Mouse (Mus musculus) lung, embryonic 15.5 days (tissue): Measurements from ENCODE around the gene Pou3f3. TPM values are rescaled to one million over a fixed set of nuclear protein-coding genes. Genes with fewer than 3 reads are reported as not detected.
A peak's percentile ranks its signal among the peaks of the same experiment; 100 is the strongest.

Experiments used
- ATAC-seq: fragments of 200-750 bp; cut with Nextera tagmentation; 2 replicates; pipeline ENCODE4 v1.8.0; 2017; ENCODE audit warnings: moderate number of reproducible peaks, borderline replicate concordance; ENCODE audit not compliant: low FRiP score, low TSS enrichment; ENCODE audit errors: extremely low read depth
- H3K27ac ChIP-seq: fragments of 300-500 bp; sonication (generic); 2 replicates; pipeline ENCODE4 v1.5.1; 2015; ENCODE audit warnings: moderate library complexity, mild to moderate bottlenecking, inconsistent platforms
- H3K27me3 ChIP-seq: fragments of 300-500 bp; sonication (generic); 2 replicates; pipeline ENCODE4 v1.6.1; 2015; ENCODE audit warnings: inconsistent platforms
- H3K36me3 ChIP-seq: fragments of 300-500 bp; sonication (generic); 2 replicates; pipeline ENCODE4 v1.6.1; 2015; ENCODE audit warnings: inconsistent platforms
- H3K4me1 ChIP-seq: fragments of 300-500 bp; sonication (generic); 2 replicates; pipeline ENCODE4 v1.6.1; 2015; ENCODE audit warnings: inconsistent platforms
- H3K4me2 ChIP-seq: fragments of 300-500 bp; sonication (generic); 2 replicates; pipeline ENCODE4 v1.6.1; 2015; ENCODE audit warnings: inconsistent platforms, mild to moderate bottlenecking, moderate library complexity
- H3K4me3 ChIP-seq: fragments of 300-500 bp; sonication (generic); 2 replicates; pipeline ENCODE4 v1.5.1; 2015; ENCODE audit warnings: mild to moderate bottlenecking, inconsistent platforms
- H3K9ac ChIP-seq: fragments of 300-500 bp; sonication (generic); 2 replicates; pipeline ENCODE4 v1.6.1; 2015; ENCODE audit warnings: inconsistent platforms
- H3K9me3 ChIP-seq: fragments of 300-500 bp; sonication (generic); 2 replicates; pipeline ENCODE4 v1.6.1; 2016; ENCODE audit warnings: inconsistent platforms
- WGBS: fragments of 180-500 bp; shearing (Covaris S2); methylation state at CpG from one replicate; pipeline ENCODE4 v1.1.7; 2015; 5-methylcytosine and 5-hydroxymethylcytosine counted together
- polyA plus RNA-seq: library from polyadenylated mRNA; unstranded; fragments of >200 nt; fragmentation: Nextera tagmentation; extraction: Ambion mirVana; gene quantifications from 2 replicates; pipeline ENCODE4 v1.2.1, GENCODE M21; 2015

Pou3f3 gene
- 0.32 and 0.39 TPM in 2 replicates for polyA plus RNA-seq

DNA sequence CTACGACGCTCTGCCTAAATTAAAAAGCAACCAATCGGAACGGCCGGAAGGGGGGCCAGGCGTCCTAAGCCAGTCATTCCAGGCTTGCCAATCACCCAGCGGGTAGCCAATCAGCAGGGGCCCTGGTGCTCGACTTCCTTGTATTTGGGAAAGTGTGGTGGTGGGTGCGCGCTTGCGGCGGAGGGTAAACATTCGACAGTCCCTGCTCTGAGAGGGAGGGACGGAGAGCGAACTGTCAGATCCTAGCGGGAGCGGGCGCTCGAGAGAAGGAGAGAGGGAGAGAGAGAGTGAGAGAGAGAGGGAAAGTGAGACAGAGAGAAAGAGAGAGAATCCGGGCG, at the start of gene Pou3f3:
Pou3f3 (plus strand) TSS at position 191 of the 338 bp plus-strand sequence.
- H3K27me3 ChIP-seq: peaks cover 93% of the 10 kb centered on the region
- H3K9ac ChIP-seq: peak within 1 kb of the TSS; percentile 19; the same call in 1 of the 2 replicates
- H3K27ac ChIP-seq: 0 out of 2 replicates have a peak within 1 kb of the TSS, but pooled peaks have one; percentile 15
- peak within 1 kb of the TSS; percentile 48 for H3K4me3 ChIP-seq
- H3K36me3 ChIP-seq: no peaks in the 10 kb centered on the region
- peaks cover 55% of the 10 kb centered on the region for H3K4me1 ChIP-seq
- no peaks in the 10 kb centered on the region for H3K9me3 ChIP-seq
- WGBS: 2% methylated on average over 19 of the region's 21 CpGs
- ATAC-seq: peak; percentile 79
- H3K4me2 ChIP-seq: peak within 1 kb of the TSS; percentile 86

DNA sequence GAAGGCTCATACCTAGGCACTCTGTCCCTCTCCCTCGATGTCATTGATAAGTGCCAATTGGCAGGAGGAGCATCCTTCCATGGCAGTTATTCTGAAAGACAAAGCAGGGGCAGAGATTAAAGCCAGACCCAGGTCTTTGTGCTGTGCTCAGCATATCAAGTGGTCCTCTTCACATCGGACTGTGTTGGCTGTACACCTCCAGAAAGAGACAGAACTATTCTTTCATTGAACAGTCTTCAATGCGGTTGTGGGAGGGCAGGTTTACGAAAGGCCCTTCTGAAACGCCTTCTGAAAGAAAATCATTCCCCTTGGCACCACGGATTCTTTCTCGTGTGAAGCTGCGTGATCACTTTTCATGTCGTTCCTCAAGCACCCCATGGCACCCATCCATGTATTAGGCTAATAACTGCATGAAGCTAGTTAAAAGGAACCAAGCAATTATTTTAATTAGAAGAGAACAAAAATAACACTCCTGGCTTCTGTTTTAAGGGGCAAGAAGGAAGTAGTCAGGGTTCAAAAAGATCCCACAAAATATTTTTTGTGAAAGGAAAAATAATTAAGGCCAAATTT, 47.1 kb upstream of the Pou3f3 start:
- Histone ChIP-seq H3K4me3 (no peak overlapping the region), H3K9me3 (no peaks in the 10 kb centered on the region), H3K4me1 (no peaks in the 10 kb centered on the region), H3K4me2 (no peak overlapping the region), H3K36me3 (no peaks in the 10 kb centered on the region), H3K27me3 (no peaks in the 10 kb centered on the region), H3K9ac (no peak overlapping the region), H3K27ac (no peak overlapping the region)
- WGBS: 85% methylated on average over 9 of the region's 9 CpGs
- no peak for ATAC-seq

DNA sequence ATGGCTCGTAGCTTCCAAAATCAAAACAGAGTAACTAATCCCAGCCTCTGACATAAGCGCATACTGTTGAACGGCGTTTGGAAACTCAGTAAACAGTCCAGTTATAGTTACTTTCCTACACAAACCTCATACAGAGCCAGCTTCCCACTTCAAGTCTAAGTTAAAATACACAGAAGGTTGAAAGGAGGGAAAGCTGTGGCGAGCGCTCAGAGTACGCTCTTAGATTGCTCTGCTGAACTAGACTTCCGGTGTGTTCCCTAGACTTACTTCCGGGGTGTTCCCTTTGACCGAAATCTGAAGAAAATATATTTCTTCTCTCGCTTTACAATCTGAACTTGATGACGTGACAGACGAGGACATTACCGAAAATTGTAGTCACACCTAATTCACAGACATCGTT, 44.1 kb upstream of the Pou3f3 start:
- no peak overlapping the region for H3K27ac ChIP-seq
- WGBS: 60% methylated on average over 15 of the region's 15 CpGs
- H3K4me3 ChIP-seq: no peak overlapping the region
- H3K4me1 ChIP-seq: no peaks in the 10 kb centered on the region
- peak overlapping the region; percentile 26 for H3K4me2 ChIP-seq
- H3K36me3 ChIP-seq: no peaks in the 10 kb centered on the region
- H3K27me3 ChIP-seq: no peaks in the 10 kb centered on the region
- ATAC-seq: no peak
- no peaks in the 10 kb centered on the region for H3K9me3 ChIP-seq
- no peak overlapping the region for H3K9ac ChIP-seq

DNA sequence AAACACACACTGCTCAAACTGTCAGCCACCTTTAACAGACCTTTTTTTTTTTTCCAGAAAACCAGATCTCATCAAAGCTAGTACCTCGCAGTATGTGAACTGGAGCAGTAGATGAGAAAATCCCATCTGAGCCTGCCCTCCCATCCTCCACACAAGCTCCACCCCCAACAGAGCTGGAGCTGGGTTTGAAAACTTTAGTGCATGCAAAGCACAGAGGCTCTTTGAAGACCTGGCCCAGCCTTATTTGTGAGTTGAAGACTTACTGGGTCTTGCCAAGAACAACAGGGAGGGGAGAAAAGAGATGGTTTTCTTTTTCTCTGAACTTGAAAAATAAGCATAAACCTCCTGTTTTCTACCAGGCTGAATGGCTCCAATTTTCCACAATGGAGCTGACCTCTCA, 28.0 kb upstream of the Pou3f3 start:
- ATAC-seq: no peak
- 65% methylated on average over 1 of the region's 1 CpGs for WGBS

DNA sequence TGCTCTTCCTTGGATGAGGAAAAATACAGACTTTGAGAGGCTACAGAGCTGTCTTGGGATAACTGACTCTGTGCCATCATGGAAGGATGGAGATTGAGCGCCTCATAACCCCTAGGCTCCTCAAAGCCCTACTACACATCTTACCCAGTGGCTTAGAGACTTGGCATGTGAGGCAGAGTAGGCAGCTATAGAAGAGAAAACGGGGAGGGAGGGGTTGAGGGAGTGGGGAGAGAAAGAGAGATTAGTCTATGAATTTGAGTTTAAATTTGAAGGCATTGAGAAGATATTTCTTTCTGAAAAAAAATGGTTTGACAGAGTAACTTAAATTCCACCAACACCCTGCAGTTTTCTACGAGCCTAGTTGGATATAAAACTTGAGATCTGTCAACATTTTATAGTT, 14.9 kb upstream of the Pou3f3 start:
- H3K9me3 ChIP-seq: no peaks in the 10 kb centered on the region
- peaks cover 50% of the 10 kb centered on the region for H3K27me3 ChIP-seq
- H3K4me1 ChIP-seq: peaks cover 11% of the 10 kb centered on the region
- no peak overlapping the region for H3K4me2 ChIP-seq
- H3K9ac ChIP-seq: no peak overlapping the region
- no peak for ATAC-seq
- WGBS: 70% methylated on average over 3 of the region's 3 CpGs
- H3K4me3 ChIP-seq: no peak overlapping the region
- H3K27ac ChIP-seq: no peak overlapping the region
- no peaks in the 10 kb centered on the region for H3K36me3 ChIP-seq

More for the DNA sequence above, 28.0 kb upstream of the Pou3f3 start:
- H3K27me3 ChIP-seq: no peaks in the 10 kb centered on the region
- no peak overlapping the region for H3K4me3 ChIP-seq
- H3K4me2 ChIP-seq: no peak overlapping the region
- no peak overlapping the region for H3K9ac ChIP-seq
- H3K9me3 ChIP-seq: no peaks in the 10 kb centered on the region
- H3K36me3 ChIP-seq: no peaks in the 10 kb centered on the region
- no peaks in the 10 kb centered on the region for H3K4me1 ChIP-seq
- H3K27ac ChIP-seq: no peak overlapping the region

DNA sequence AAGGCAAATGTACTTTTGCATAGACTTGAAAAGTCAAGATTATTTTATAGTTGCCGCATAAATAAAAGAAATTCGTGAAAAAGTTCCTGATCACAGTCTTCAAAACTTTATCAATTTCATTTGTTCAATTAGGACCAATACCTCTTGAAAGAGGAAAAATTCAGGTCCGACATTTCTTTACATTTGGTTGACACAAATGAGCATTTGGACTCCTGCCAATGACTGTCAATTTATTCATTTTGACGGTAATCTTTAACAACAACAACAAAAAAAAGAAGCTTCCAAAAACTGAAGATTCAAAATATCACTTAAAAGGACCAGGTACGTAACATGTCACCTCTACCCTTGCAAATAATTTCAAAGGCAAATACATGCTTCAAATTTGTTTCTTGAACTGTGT, 13.8 kb upstream of the Pou3f3 start:
- Histone ChIP-seq H3K9ac (no peak overlapping the region), H3K36me3 (no peaks in the 10 kb centered on the region), H3K4me2 (no peak overlapping the region), H3K9me3 (no peaks in the 10 kb centered on the region), H3K27ac (no peak overlapping the region), H3K27me3 (peaks cover 53% of the 10 kb centered on the region), H3K4me1 (peaks cover 19% of the 10 kb centered on the region), H3K4me3 (no peak overlapping the region)
- 70% methylated on average over 5 of the region's 5 CpGs for WGBS
- ATAC-seq: no peak

DNA sequence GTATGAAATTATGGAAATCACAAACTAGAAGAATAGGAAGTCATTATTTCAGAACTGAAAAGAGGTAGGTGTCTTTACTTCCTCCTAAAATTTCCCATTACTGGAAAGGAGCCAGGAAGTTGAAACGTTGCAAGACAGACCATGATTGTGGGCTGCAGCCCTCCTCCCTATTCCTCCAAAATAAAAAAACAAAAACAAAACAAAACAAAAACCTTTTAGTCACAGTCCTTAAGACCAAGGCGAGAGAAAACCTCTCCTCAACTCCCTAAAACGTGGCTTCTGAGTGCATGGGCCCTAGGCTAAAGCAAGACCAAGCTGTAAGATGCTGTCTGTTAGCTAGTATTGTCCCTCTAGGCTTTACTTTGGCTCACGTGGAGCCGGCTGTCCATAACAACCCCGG, 11.7 kb upstream of the Pou3f3 start:
- Histone ChIP-seq H3K9ac (no peak overlapping the region), H3K9me3 (no peaks in the 10 kb centered on the region), H3K27ac (no peak overlapping the region), H3K4me3 (peak overlapping the region; percentile 29; the same call in 1 of the 2 replicates), H3K4me2 (peak overlapping the region; percentile 58), H3K36me3 (no peaks in the 10 kb centered on the region), H3K4me1 (peaks cover 21% of the 10 kb centered on the region), H3K27me3 (peaks cover 74% of the 10 kb centered on the region)
- no peak for ATAC-seq
- WGBS: 5% methylated on average over 6 of the region's 6 CpGs

DNA sequence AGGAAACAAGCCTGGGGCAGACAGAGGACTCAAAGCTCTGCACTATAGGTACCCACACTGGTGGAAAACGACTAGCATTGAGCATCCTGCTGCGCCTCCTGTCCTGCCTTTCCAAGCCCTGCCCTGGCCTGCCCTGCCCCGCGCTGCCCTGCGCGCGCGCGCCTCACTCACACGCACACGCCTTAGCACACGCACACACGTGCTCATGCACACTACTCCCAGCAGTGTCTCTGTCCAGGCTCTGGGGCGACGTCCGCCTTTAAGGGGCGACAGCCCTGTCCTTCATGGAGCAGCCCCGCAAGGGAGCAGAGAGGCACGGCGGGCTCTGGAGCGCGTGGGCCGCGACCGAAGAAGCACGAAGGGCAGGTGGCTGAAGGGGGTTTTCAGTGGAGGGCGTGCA, 11.2 kb upstream of the Pou3f3 start:
- Histone ChIP-seq H3K4me2 (peak overlapping the region; percentile 58), H3K27ac (no peak overlapping the region), H3K9me3 (no peaks in the 10 kb centered on the region), H3K4me3 (peak overlapping the region; percentile 29), H3K9ac (no peak overlapping the region), H3K36me3 (no peaks in the 10 kb centered on the region), H3K27me3 (peaks cover 75% of the 10 kb centered on the region), H3K4me1 (peaks cover 21% of the 10 kb centered on the region)
- peak; percentile 58; the same call in 1 of the 2 replicates for ATAC-seq
- under 1% methylated on average over 27 of the region's 27 CpGs for WGBS

DNA sequence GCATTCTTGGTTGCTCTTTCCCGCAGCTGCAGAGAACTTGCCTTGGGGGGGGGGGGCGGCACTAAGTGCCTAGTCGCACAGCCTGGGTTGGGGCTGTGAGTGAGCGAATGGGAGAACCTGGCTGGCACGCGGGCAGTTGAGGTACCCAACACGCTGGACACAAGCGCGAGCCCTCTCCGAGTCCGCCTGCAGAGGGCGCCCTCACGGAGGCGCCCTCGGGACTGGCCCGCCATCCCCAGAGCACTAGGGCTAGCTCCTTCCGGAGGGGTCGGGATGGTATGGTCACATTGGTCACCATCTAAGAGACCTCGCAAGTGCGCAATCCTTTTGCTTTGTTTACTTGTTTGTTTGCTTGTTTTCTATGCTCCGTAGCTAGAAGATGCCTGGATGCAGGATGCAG, 10.8 kb upstream of the Pou3f3 start:
- 0% methylated on average over 20 of the region's 21 CpGs for WGBS
- no peak overlapping the region for H3K27ac ChIP-seq

DNA sequence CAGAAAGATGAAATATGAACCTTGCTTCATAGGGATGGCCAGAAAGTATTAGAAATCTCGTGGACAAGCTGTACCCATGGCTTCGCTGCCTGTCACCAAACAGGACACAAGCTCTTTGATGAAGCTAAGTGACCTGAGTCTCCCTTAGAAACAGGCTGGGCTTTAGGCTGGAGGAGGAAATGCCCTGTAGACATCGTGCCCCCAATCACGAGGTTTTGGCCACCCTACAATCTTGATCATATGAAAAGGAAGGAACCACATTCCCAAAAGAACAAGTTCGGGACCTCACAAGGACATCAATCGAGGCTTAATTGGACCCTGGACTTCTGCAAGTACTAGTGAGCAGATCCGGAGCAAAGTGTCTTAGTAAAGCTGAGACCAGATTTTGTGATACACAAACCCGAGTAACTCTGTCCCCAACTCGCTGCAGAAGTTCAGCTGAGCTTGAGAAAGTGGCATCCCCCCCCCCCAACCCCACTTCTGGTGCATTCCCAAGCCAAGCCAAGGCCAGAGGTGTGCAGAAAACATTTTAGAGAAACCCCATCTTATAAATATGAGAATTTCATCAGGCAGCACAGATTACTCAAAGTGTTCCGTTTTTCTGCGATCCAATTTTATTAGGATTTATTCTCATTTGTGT, 10.1 kb upstream of the Pou3f3 start:
- H3K4me2 ChIP-seq: no peak overlapping the region
- peaks cover 81% of the 10 kb centered on the region for H3K27me3 ChIP-seq
- ATAC-seq: no peak
- H3K4me1 ChIP-seq: peaks cover 21% of the 10 kb centered on the region
- no peaks in the 10 kb centered on the region for H3K36me3 ChIP-seq
- no peaks in the 10 kb centered on the region for H3K9me3 ChIP-seq
- 7% methylated on average over 11 of the region's 11 CpGs for WGBS
- no peak overlapping the region for H3K4me3 ChIP-seq
- H3K27ac ChIP-seq: no peak overlapping the region
- H3K9ac ChIP-seq: no peak overlapping the region

More for the DNA sequence above, 10.8 kb upstream of the Pou3f3 start:
- Histone ChIP-seq H3K4me3 (peak overlapping the region; percentile 29), H3K4me1 (peaks cover 21% of the 10 kb centered on the region), H3K9me3 (no peaks in the 10 kb centered on the region), H3K4me2 (peak overlapping the region; percentile 58), H3K9ac (no peak overlapping the region), H3K36me3 (no peaks in the 10 kb centered on the region), H3K27me3 (peaks cover 80% of the 10 kb centered on the region)
- ATAC-seq: peak; percentile 19; the same call in 1 of the 2 replicates

DNA sequence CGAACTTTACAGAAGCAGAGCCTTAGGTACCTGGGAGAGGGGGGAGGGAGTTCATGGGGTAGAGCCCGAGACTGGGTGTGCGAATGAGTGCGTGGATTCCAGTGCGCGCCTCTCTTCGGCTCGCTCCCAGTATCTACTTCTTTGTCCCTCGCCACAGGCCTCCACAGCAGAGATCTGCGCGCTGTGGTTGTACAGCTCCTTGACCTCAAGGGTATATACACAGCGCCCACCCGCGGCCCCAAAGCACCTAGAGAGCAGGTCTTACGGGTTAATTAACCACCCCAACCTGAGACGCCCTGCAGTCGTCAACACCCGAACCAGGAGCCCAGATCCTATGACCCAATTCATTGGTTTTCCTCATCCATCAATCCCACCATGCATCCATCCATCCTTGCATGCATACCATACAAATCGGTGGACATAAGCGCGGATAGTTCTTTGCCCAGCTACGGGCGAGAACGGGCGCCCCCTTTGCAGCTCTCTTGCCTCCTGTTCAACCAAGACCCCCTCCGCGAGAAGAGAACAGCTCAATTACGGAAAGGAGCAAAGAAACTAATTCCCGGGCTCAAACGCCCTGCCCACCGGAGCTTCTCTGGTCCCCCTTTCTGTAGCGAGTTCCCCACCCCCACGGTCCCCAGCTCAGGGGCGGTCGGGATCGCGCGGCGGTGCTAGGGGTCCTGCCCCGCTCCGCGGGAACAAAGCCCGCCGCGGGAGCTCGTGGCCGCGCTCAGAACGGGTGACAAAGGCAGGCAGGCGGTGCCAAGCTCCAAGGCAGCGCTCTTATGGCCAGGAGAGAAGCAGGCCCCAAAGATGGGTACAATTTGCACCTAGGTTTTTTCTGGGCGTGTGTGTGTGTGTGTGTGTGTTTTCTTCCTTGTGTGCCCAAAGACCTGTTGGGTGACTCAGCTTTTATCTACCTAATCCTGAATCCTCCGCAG, 9.1 kb upstream of the Pou3f3 start:
- Histone ChIP-seq H3K9ac (peak overlapping the region; percentile 19; the same call in 1 of the 2 replicates), H3K4me1 (peaks cover 21% of the 10 kb centered on the region), H3K36me3 (no peaks in the 10 kb centered on the region), H3K27ac (no peak overlapping the region), H3K9me3 (no peaks in the 10 kb centered on the region), H3K4me3 (peak overlapping the region; percentile 30), H3K4me2 (peak overlapping the region; percentile 54), H3K27me3 (peaks cover 88% of the 10 kb centered on the region)
- ATAC-seq: no peak
- WGBS: under 1% methylated on average over 53 of the region's 53 CpGs
